Mouse (Mus musculus) gonadal fat pad, adult 2 months (tissue): ENCODE results near the gene Zfr2. TPM values are rescaled to one million over a fixed set of nuclear protein-coding genes. Genes with fewer than 3 reads are reported as not detected.

Experiments used
- polyA plus RNA-seq: library from polyadenylated mRNA; depleted of rRNA; stranded (reverse); fragments of >200 nt; gene quantifications from 2 replicates; pipeline ENCODE4 v1.2.3, GENCODE M21; 2012; rRNA removed

Gene Zfr2
- polyA plus RNA-seq, 1 experiment, result 17.9 TPM

Other genes starting within 250 kb of the Zfr2 start
- gene Gng7, start 218.2 kb upstream of the Zfr2 start, polyA plus RNA-seq, result 5.9 and 6.3 TPM in 2 replicates
- gene Diras1, start 207.5 kb upstream of the Zfr2 start, polyA plus RNA-seq, result not detected in 2 replicates
- 31.0 and 34.3 TPM in 2 replicates for gene Slc39a3, start 195.7 kb upstream of the Zfr2 start, polyA plus RNA-seq
- 197 and 235 TPM in 2 replicates for gene Sgta, start 173.0 kb upstream of the Zfr2 start, polyA plus RNA-seq
- gene Thop1, start 163.1 kb upstream of the Zfr2 start, polyA plus RNA-seq, result 31.7 and 35.0 TPM in 2 replicates
- 0.41 and 0.61 TPM in 2 replicates for gene Creb3l3, start 134.3 kb upstream of the Zfr2 start, polyA plus RNA-seq
- gene Map2k2, start 127.2 kb upstream of the Zfr2 start, polyA plus RNA-seq, result 132 and 176 TPM in 2 replicates
- 30.0 and 49.1 TPM in 2 replicates for gene Zbtb7a, start 97.9 kb upstream of the Zfr2 start, polyA plus RNA-seq
- 31.5 and 32.8 TPM in 2 replicates for gene Pias4, start 65.2 kb upstream of the Zfr2 start, polyA plus RNA-seq
- gene Eef2, start 56.5 kb upstream of the Zfr2 start, polyA plus RNA-seq, result 1,971 and 2,241 TPM in 2 replicates
- 76.3 and 81.7 TPM in 2 replicates for gene Dapk3, start 50.1 kb upstream of the Zfr2 start, polyA plus RNA-seq
- gene 4930442H23Rik, start 49.3 kb upstream of the Zfr2 start, polyA plus RNA-seq, result not detected in 2 replicates
- not detected in 2 replicates for gene Nmrk2, start 31.1 kb upstream of the Zfr2 start, polyA plus RNA-seq
- gene Atcay, start 2.3 kb upstream of the Zfr2 start, polyA plus RNA-seq, result 0.03 TPM in 1 of 2 replicates, not detected in the other
- gene Matk, start 19.8 kb downstream of the Zfr2 start, polyA plus RNA-seq, result 3.1 and 4.7 TPM in 2 replicates
- gene Mrpl54, start 33.8 kb downstream of the Zfr2 start, polyA plus RNA-seq, result 65.7 and 72.8 TPM in 2 replicates
- gene Apba3, start 33.8 kb downstream of the Zfr2 start, polyA plus RNA-seq, result 61.1 and 77.4 TPM in 2 replicates
- gene Tjp3, start 58.4 kb downstream of the Zfr2 start, polyA plus RNA-seq, result 21.4 and 29.9 TPM in 2 replicates
- 57.9 and 58.4 TPM in 2 replicates for gene Pip5k1c, start 59.8 kb downstream of the Zfr2 start, polyA plus RNA-seq
- gene Cactin, start 87.9 kb downstream of the Zfr2 start, polyA plus RNA-seq, result 24.8 and 25.0 TPM in 2 replicates
- 8.3 and 9.3 TPM in 2 replicates for gene Tbxa2r, start 95.6 kb downstream of the Zfr2 start, polyA plus RNA-seq
- gene Gipc3, start 110.1 kb downstream of the Zfr2 start, polyA plus RNA-seq, result 1.4 and 1.7 TPM in 2 replicates
- 60.3 and 76.7 TPM in 2 replicates for gene Hmg20b, start 117.3 kb downstream of the Zfr2 start, polyA plus RNA-seq
- 29.8 and 39.5 TPM in 2 replicates for gene Mfsd12, start 124.3 kb downstream of the Zfr2 start, polyA plus RNA-seq
- 1.7 and 2.0 TPM in 2 replicates for gene 4930404N11Rik, start 132.7 kb downstream of the Zfr2 start, polyA plus RNA-seq
- gene Fzr1, start 145.4 kb downstream of the Zfr2 start, polyA plus RNA-seq, result 48.7 and 59.7 TPM in 2 replicates
- gene Dohh, start 151.3 kb downstream of the Zfr2 start, polyA plus RNA-seq, result 93.9 and 96.3 TPM in 2 replicates
- gene Gm48551, start 151.3 kb downstream of the Zfr2 start, polyA plus RNA-seq, result 3.3 and 4.2 TPM in 2 replicates
- 3.1 and 5.6 TPM in 2 replicates for gene Gm48552, start 155.8 kb downstream of the Zfr2 start, polyA plus RNA-seq
- 28.6 and 32.6 TPM in 2 replicates for gene Smim24, start 159.9 kb downstream of the Zfr2 start, polyA plus RNA-seq
- gene Nfic, start 222.5 kb downstream of the Zfr2 start, polyA plus RNA-seq, result 33.6 and 61.6 TPM in 2 replicates
- gene Celf5, start 249.6 kb downstream of the Zfr2 start, polyA plus RNA-seq, result 0.27 and 0.67 TPM in 2 replicates